Mouse (Mus musculus) kidney, postnatal 25 days (tissue): ENCODE measurements around the gene Gpd2.
A peak's percentile ranks its signal among the peaks of the same experiment; 100 is the strongest.

Experiments used
- DNase-seq, 2 experiments: peaks; one replicate each; pipeline ENCODE4 v3.0.0; 2021; ENCODE audit warnings: mixed read lengths in 2 of 2

Gpd2 gene

DNA sequence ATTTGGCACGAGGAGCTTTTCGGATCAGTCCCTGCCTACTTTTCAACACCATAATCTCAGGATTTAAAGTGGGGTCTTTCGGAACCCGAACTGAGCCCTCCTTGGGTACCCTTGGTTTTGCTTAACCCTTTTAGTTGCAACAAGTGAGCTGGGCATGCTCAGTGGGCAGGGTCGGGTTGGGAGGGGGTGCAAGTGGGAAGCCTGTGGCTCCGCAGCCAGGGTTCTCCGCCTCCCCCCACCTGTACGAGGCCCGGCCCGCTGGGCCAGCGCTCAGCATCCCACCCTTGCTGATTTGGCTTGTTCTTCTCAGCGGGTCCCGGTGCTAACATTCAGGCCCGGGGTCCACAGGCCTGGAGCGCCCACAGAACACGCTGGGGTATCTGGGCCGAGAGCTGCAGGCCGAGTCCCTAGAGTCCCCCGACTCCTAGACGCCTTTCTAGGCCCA lies at the start of gene Gpd2:
Gene Gpd2, plus strand, starts transcription at position 161 of the 445 bp plus-strand sequence.
- peak in 1 of 2 experiments; percentile 9 for DNase-seq

GRCm38 (mm10) chr2:57188237-57188636 lies 49.2 kb upstream of the Gpd2 start:
- DNase-seq: no peak

DNA sequence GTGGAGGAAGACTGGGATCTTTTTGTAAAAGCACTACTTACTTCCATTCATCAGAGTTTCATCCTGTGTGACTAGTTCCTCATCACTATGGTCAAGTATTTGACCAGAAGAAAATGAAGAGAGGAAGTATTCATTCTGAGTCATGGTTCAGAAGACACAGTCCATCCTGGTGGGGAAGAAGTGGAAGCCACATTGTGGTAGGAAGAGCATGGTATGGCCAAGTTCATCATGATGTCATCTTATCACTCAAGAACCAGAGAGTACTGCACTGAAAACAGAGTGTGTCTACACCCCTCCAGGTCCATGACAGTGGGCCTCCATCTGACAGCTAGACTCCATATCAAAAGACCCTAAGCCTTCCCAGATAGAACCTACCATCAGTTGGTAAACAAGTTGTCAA lies 46.6 kb upstream of the Gpd2 start:
- DNase-seq: no peak

DNA sequence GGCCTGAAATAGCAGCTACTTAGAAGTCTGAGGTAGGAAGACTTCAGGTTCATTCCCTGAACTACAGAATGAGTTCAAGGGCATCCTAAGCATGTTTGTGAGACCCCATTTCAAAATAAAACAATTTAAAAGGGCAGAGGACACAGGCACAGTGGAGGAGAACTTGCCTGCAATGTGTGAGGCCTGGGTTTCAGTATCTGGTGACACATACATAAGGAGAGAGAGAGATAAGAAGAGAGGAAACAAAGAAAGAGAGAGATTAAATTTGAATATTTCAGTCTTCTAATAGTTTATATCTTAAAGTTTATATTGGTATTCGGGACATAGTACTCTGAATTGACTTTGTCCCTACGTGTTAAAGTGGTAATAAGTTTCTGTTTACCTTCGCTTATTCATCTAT lies 38.4 kb upstream of the Gpd2 start:
- DNase-seq: no peak

GRCm38 (mm10) chr2:57208472-57209083 lies 28.9 kb upstream of the Gpd2 start:
- DNase-seq: no peak

DNA sequence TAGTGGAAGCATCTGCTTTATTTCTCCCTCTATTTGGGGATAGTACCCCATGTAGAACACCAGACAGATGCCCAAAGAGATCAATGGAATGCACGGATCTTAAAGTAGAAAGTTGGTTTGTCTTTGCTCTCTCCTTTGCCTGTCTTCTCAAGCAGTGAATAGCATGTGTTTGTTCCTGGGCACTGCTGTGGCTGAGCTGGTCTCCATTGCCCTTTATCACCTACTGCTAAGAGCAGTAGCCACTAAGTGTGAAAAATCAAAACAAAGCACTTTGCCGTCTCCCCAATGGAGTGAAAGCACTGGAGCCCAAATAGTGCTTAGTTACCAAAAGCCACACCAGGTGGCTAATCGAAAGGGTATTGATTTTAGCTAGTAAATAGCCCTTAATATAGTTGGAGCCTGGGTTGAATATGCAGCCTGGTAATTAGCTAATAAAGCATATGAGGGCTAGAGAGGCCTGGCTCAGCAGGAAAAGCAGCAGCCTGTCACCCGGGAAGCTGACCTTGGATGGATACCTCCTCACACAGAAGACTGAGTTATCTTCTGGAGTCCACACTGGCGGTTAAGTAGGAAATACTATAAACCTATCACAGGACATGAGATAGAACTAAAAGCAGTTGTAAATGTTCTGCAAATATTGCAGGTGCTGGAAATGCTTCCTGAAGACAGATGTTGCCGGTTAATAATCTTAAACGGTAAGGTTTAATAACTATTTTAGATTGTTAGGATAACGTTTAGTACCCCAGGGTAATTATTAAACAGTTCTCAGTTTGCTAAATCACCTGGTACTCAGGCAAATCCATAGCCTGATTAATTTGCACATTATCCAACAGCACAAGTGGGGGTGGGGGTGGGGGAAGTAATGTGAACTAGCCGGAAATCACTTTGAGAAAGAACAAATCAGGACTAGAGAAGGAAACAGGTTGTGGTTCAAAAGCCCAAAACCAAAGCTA lies 26.1 kb upstream of the Gpd2 start:
- no peak for DNase-seq

DNA sequence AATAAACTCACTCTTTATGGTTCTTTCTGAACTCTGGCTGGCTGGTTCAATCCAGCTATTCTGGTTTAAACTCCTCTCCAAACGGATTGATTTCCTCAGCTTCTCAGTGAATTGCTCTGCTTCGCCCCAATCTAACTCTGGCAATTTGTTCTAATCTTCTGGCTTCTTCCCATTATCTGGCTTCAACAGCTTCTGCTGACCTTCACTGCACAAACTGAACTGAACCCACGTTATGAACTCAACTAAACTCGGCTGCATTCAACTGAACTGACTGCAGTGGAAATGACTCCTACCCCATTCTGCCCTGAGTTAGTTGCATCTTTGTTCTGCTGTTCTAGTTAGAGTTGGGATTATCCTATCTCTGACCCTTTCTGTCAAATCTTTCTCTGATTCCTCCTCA lies 24.1 kb upstream of the Gpd2 start:
- no peak for DNase-seq

DNA sequence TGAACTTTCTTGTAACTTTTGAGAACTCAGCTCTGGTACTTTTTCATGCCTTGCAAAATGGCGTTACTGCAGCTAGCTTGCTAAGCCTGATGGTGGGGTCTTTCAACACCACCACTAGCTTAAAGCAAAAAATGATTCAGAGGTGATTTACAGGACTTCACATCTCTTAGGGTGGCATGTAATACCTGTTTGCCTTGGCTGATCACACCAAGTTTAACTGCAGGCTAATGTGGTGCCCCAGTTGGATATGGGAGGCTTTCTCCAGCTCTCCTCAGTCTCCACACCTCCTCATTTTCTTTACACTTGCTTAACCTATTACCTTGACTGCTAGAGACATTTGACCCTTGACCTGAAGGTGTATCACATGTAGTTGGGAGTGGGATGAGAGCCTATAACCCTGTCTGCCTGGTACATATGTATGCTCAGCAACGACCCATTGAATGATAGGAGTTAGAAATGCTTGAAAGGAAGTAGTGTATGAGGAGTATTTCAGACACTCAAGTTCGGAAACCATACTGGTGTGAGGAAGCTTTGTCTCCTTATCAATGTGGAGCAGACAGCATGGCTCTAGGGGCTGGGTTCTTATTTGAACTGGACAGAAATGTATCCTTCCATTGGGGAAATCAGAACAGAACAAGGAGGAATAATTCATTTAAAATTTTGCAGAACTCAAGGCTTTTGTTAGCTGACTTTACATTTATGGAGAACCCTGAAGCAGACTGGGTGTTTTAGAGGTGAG lies 14.0 kb upstream of the Gpd2 start:
- no peak for DNase-seq

DNA sequence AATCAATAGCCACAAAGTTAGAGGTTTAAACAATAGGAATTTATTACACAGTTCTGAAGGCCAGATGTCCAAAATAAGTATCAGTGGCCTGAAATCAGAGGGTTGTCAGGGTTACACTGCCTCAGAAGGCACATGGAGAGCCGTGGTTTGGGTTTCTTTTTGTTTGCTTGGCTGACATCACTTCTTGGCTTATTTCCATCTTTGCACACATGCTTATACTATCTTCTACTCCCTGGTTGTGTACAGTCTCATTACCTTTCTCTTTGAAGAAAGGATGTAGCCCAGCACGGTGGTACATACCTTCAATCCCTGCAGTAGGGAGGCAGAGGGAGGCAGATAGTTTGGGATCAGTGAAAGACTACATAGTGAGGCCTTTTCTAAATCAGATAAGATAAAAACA lies 12.2 kb upstream of the Gpd2 start:
- no peak for DNase-seq

GRCm38 (mm10) chr2:57227425-57227824 lies 10.0 kb upstream of the Gpd2 start:
- DNase-seq: no peak

GRCm38 (mm10) chr2:57229647-57230240 lies 7.7 kb upstream of the Gpd2 start:
- DNase-seq: no peak

DNA sequence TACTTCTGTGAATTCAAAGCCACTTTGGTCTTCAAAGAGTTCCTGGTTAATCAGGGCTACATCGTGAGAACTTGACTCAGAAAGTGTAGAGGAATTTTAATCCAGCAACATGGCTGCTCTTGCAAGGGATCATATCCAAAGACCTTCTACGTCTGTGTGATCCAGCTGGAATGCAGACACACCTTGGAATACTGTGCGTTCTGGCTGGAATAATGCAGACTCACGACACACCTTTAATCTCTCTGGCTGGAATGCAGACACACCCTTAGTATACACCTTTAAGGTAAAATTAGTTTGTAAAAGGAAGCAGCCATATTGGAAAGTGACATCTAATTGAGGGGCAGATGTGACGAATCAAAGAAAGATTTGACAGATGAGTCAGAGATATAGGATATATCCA lies 6.0 kb upstream of the Gpd2 start:
- no peak for DNase-seq

DNA sequence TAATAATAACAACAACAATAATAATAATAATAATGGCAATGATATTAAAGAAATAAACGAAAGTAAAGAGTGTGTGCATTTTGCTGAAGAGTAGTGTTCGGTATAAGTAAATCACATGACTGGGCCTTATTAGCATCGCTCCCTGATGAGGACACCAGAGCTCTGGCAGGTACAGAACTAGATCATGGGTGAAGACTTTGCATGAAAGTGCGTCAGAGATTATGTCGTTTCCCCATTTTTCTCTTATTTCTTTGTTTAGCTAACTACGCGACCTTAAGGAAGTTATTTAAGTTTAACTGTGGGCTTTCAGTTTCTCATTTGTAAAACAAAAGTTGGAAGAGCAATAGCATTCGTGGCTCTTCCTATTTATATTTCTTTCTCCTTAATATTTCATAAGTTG lies 5.1 kb upstream of the Gpd2 start:
- DNase-seq: no peak

- no peak for DNase-seq
These were observed 1.2 kb upstream of the Gpd2 start for GRCm38 (mm10) chr2:57236246-57236645.

DNA sequence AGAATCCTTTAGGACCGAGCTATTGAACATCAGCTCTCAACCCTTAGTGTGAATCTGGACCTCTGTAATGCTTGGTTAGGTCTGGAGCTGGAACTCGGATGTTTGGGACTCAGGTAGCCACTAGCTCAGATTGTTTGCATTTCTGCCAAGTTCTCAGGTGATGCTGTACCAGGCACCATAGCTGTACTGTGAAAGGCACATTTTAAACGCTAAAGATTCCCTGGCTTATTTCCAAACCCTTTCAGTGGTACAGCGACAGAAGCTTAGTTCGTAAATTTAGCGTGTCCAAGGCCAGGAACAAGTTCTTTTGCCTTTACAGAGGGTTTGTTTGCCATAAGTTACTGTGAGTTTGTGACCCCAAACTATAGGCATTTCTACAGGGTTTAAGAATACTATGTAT lies 409 bp upstream of the Gpd2 start:
- DNase-seq: no peak

DNA sequence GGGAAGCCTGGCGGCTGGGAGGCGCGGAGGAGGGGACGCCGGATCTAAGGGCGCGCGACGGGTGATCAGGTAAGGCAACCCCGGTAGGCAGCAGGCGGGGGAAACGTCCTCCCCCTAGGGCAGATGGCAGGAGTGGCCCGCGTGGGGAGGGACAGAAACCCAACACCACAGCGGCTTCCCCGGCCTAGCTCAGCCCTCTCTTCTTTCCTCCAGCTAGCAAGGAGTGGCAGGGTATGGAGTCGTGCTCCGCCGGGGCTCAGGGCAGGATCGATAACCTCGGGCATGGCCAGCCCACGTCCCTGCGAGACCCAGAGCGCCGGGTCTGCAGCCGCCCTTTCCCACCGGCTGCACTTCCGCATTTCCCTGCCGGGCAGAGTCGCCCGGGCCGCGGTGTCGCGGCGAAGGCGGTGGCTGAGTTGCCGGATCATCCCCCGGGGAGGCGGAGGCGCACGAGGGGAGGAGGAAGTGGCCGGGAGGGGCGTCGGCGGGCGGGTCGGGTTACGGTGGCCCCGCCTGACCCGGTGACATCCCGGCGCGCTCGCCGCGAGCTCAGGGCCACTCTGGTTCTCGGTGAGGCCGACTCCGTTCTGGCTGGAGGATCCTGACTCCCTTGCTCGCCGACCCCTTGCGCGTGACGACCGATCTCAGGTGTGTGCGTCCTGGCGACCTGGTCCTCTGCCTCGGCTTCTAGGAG lies 632 bp downstream of the Gpd2 start:
- peak; percentile 86 to 95 for DNase-seq

DNA sequence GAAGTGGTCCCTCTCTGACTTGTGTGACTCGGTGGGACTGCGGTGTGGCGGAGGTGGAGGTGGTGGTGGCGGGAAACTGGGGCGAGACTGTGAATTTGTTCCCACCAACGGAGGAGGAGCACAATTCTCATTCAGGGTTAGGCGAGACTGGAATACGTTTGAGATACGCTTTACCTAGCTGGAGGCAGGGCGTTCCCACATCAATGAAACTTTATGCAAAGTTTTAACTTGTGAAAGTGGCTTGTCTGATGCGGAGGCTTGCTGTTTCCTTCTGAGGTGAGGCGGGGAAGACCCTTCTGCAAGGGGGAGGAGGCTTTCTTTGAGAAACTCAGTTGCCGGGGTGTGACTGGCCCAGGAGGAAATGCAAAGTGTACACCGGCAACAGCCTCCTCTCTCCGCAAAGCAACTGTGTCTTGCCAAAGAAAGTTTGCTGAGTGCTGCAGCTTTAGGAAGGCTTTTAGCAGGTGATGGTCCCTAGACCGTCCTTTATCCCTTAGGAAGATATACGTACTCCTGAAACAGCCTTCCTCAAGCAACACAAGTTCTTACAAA lies 1.3 kb downstream of the Gpd2 start:
- DNase-seq: peak; percentile 18 to 52

DNA sequence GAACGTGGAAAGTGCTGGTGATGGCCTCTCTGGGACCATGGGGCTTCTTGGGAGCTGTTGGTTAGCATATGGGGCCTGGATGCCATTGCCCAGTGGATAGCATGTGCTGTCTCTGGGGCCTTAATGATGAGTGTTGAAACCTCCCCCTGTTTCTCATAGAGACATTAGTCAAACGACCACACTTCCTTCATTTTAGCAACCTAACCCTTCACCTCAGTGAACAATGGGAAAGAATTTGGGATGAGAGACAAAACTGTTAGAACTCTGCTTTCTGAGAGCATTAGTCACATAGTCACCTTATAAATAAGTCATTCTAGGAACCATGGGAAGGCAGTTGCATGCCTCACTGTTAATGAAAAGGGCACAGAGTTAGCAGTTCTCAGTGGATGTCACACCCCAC lies 1.9 kb downstream of the Gpd2 start:
- DNase-seq: no peak

GRCm38 (mm10) chr2:57243987-57244386 lies 6.6 kb downstream of the Gpd2 start:
- DNase-seq: no peak

DNA sequence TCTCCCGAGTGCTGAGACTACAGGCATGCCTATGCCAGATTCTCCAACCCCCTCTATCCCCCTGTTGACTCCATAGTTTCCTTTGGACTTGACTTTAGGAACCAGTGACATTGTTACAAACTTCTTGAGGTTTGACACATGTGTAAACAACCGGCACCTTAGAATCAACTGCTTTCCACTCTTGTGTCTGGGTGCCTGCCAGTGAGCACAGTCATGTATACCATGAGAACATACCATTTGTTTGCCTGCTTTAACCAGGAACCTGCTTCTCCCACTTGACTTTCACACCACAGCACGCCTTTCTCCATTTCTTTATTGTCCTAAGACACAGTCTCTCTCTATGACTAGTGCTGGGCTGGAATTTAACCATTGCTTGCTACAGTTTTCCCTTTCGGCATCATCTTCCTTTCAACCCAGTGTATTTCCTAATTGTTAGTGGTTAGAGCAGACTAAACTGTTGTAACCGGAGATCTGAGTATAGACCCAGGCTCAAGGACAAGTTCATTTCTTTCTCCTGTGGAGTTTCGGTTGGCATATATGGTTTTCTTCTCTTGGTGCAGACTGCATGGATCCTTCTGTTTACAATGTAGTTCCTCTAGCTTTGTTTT lies 8.4 kb downstream of the Gpd2 start:
- DNase-seq: no peak

GRCm38 (mm10) chr2:57250113-57250512 lies 12.7 kb downstream of the Gpd2 start:
- DNase-seq: no peak
